Mouse (Mus musculus) ovary, adult 18-20 months (tissue): ENCODE data around the gene Rnf215.
A peak's percentile ranks its signal among the peaks of the same experiment; 100 is the strongest.
"Not testable (repeated sequence)": the region's sequence is repeated elsewhere in the genome, so short reads cannot be mapped to it uniquely, and the experiment has no call there.

Experiments used
- DNase-seq: peaks from one replicate; pipeline ENCODE4 v3.0.0; 2022; ENCODE audit warnings: low spot score, mixed read lengths

Rnf215 gene

DNA sequence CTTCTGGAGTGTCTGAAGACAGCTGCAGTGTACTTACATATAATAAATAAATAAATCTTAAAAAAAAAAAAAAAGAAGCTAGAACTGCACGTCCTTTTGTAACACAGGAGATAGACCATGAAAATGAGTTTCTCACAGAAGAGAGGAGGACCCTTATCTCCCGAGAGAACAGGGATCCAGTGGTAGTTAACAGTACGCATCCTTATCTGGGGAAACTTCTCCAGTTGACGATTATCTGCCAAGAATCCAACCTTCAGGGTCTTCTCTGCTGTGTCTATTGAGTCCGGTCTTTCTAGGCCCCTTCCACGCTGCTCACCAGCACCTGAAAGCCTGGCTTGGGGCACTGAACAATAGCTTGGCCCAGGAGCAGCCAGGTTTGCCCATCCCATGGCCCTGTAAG, 21.0 kb upstream of the Rnf215 start:
- DNase-seq, result no peak

DNA sequence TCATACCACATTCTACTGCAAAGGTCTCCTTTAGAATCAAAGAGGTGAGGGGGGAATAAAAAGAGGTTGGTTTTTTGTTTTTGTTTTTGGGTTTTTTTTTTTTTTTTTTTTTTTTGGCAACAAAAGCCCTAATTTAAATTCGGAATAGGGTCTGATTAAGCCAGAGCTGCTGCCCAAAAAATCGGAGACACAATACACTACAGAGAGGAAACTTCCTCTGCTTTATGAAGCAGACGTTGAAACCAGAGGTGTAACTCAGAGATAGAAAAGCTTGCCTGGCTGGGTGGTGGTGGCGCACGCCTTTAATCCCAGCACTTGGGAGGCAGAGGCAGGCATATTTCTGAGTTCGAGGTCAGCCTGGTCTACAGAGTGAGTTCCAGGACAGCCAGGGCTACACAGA, 20.5 kb upstream of the Rnf215 start:
- DNase-seq, result not testable (repeated sequence)

DNA sequence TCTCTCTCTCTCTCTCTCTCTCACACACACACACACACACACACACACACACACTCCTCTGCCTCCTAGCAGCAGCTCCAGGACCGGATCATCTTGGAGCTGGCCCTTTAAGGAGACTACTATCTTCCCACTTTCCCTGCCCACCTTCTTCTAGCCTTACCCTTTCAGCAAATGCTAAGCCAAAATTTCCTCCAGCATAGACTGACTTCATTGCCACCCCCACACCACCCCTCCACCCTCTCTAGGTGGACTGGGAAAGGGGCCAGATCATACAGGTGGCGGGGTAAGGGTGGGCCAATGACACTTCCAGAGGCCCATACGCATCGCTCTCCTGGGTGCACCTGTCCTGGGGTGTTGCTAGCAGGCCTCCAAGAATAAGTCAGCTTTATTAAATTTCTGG, 19.6 kb upstream of the Rnf215 start:
- DNase-seq, result no peak

DNA sequence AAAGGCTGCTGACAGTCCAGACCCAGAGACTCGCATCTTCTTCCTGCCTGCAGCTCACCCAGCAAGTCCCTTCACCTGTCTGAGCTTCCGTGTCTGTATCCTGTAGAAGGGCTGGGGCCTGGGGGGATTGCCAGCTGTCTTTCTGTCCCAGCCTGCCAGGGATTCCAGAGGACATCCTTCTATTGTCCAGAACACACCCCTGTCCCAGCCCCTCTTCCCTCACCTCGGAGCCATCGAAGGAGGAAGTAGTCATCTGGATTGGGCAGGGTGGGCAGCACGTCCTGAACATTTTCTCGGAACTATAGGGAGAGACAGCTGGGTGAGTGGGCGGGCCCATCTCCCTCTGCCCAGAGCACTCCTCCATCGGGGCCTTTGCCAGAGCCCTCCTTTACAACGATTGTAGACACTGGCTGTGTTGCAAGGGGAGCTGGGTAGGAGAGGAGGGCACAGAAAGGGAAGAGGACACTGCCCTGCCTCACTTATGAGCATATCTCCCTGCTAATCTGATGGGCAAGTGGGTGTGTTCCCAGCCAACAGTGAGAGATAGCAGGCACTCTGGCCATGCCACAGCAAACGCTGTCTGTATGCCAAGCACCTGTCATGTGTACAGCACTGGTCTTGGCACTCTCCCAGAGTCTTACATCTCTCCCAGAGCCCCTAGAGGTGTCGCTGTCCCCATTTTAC, 18.4 kb upstream of the Rnf215 start:
- no peak for DNase-seq

DNA sequence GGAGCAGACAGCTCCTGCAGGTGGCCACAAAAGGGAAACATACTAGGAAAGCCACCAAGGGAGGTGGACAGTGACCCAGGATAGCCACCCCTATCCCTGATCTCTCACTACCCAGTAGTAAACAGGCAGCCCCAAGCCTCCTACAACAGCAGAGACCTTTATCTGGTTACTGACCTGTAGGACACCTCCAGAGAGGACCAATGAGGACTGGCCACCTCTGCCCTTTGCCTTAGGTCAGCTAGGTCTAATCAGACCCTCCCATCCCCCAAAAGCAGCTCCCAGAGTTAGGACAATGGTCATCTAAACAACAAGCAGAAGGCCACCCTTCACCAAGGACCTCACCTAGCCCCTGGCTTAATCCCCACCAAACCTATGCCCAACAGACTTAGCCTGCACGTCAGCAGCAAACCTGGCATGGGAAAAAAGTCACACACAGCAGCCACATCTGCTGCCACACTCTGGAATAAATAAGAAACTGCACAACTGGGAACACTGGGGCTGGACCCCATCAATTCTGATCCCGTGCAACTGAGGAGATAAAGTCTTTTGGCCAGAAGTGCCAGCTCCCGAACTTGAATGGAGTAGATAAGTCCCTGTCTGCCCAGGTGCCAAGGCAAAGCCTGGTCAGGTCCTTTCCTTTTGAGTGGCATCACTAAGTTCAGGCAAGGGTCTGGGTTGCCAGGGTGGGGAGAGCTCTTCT, 17.5 kb upstream of the Rnf215 start:
- DNase-seq, result no peak

DNA sequence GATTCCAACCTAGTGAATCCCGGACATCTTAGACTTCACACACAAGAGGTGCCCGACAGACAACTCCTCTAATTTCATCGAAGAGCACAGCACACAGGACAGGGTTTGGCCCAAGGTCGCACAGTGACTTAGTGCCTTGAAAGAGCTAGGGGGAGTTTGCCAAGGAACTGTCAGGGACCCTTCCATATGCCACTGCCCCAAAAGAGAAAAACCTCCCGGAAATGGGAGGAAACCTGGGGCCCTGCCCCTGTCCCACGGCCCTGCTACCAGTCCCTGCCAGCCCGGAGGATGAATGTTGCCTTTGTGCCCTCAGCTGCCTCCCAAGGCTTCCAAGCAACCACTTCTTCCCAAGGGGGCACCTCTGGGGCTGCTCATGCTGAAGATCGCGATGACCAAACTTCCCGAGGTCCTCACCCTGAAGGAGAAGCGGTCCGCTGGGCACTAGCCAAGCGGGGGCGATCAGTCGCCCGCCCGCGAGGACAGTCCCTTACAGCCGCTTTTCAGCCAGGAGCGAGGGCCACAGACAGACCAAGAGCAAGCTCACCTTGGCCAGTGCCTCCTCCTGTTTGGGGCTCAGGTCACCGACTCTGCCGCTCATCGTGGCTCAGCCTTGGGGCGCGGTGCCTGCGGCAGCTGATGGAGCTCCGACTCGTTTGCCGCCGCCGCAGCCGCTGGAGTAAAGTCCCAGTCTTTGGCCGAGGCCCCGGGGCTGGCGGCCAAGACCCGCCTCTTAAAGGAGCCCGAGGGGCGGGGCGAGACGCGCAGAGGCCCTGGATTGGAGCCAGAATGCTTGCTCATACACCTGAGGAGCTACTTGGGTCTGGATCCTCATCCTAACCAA, 16.7 kb upstream of the Rnf215 start:
- DNase-seq, result peak; percentile 35

DNA sequence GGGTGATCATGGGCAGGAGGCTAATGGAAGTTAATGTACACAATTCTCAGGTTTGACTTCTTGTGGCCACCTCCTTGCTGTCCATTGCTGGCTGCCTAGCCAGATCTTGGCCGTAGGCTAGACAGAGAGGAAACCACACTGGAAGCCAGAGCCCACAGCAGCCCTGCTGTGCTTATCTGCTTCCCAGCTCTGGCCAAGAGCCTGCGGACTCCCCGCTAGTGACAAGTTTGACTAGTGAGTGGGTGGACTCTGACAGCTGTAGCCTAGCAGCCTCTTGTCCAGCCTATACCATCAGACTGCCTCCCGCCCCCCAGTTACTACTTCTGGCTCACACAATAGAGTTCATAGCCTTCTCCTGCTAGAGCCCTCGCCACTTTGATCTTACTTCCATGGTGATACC, 15.4 kb upstream of the Rnf215 start:
- DNase-seq, result no peak

DNA sequence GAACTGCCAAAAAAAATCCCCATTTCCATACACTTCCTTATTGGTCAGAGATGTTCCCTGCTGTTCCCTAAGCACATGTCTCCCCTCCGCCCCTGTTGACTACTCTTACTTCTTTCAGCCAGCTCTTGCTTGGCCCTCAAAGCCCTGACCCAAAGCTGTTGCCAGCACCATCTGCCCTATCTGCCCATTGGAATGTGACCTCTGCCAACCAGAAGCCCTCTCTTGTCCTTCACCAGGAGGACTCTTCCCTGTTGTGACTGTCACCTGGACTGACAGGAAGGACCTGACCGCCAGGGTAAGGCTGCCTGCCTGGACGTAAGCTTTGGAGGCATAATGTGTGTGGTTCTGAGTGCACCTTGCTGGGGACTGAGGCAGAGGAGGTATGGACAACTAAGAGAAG, 13.3 kb upstream of the Rnf215 start:
- DNase-seq, result no peak

DNA sequence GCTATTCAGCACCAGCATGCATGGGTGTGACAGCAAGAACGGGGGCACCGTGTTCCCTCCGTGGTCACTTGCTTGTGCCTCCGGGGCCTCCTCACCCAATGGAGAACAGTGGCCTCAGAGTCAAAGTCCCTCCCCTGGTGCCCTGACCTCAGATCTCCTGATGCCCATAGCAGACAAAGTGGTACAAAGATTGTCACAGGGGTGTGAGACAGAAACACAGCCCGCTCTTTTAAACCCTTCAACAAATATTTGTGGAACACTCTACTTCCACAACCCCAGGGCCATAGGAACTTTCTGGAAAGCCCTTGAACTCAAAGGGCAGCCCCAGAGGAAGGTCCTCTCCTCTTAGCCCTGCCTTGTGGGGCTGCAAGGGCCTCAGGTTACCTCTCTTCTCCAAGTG, 12.8 kb upstream of the Rnf215 start:
- DNase-seq, result no peak

DNA sequence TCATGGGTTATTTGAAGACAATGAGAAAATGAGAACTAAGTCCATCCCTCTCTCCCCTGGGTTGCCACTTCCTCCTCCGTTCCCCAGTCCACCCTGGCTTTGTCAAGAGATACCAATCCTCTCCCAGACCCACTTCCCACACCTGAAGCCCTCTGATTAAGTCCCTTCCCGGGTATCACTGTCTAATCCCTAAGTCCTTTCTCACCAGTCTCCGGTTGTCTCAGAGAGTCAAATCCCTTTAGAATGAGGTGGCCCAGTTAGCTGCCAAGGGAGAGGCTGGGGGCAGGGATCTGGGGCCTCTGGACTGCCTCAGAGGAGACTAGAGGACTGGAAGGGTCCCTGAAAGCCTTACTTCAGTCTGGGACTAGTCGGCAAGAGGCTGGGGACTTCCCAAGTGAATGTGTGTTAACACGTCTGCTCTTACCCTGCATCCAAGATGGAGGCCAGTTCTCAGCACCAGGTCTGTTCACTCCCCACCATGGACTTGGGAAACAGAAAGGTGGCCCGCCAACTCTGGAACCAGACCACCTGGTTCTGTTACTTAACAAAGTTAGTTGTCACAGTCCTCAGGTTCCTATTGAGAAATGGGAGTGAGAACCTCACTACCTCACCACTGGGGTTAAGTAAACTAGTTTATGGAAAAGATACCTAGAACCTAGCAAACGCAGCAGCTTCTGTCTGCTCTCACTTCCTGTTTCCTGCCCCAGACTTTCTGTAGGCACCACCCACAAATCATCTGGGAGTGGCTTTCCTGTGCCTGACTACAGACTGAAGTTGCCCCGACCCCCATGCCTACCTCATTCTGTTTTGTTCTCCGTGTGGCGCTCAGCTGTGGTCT, 12.0 kb upstream of the Rnf215 start, which contains the start of gene Sec14l2:
Gene Sec14l2, minus strand, starts transcription at position 674 of the 838 bp plus-strand sequence.
- no peak for DNase-seq

DNA sequence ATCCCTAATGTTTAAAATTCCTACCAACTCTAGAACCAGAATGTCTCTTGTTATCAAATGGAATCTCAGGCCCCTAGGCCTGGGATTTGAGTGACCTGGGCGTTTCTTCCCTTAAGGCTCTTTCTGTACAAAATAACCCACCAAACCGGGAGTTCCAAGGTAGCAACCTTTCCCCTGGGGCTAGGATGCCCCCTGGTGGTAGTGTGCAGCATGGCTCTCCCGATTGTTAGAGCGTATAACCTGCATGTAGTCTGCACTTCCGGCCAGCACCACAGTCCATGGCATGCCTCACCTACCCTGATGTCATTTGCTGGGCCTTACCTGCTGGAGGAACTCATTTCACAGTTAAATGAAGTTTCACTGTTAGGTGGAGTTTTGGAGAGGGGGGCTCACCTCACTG, 11.1 kb upstream of the Rnf215 start:
- DNase-seq, result no peak

DNA sequence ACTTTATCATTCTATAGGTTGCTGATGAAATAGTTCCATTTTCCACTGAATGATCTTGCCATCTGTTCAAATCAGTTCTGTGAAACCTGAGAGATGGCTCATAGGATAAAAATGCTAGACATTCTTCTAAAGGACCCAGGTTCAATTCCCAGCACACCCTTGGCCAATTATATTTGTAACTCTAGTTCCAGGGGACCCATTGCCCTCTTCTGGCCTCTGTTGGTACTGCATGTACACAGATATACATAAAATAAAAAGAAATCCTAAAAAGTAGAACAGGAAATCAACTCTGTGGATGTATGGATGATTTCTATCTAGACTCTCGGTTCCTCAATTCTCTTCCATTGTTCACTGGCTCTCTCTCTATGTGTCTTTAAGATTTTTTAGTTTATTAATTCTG, 7.9 kb upstream of the Rnf215 start:
- DNase-seq, result no peak

DNA sequence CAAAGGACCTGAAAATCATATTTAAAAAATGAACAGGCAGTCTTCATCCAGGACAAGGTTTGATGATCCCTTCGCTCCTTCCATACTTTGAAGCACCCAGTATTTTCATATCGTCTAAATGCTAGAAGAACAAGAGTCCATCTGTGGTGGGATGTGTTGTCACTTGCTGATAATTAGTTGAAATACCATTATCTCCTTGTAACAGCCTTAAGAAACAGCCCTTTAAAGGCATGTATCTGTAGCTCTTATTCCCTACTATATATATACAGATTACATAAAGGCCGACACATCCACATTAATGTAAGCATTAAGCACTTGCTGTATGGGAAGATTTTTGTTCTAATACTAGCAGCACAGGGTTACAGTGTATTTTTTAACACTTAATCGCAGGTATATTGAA, 6.5 kb upstream of the Rnf215 start:
- DNase-seq, result not testable (repeated sequence)

DNA sequence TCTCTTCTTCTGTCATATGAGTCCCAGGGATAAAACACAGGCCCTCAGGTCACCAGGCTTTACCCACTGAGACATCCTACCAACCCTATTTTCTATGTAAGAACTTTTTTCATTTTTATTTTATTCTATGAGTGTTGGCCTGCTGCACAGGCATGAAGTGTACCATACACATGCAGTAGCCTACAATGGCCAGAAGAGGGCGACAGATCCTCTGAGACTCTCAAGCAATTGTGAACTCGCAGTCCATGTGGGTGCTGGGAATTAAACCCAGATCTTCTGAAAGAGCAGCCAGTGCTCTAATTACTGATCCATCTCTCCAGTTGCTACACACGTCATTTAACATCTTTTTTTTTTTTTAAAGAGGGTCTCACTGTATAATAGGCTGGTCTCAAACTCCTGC, 1.6 kb upstream of the Rnf215 start:
- DNase-seq, result no peak

DNA sequence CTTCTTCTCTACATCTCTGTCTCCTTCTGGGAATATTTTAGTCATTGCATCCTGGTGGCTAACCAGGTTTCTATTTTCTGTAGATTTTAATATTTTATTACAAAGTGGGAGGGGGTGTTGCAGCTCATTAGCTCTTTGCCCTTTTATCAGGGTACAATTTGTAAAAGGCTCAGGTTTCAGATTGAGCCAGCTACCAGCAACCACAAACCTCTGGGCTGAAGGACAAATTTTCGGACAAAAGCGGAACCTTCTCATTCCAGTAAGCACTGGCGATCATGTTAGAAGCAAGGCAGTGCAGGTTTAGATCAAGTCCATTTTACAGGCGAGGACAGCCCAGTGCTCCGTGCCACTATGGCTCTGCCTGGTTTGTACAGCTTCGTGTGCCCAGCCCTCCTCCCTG, 602 bp upstream of the Rnf215 start:
- DNase-seq, result no peak

DNA sequence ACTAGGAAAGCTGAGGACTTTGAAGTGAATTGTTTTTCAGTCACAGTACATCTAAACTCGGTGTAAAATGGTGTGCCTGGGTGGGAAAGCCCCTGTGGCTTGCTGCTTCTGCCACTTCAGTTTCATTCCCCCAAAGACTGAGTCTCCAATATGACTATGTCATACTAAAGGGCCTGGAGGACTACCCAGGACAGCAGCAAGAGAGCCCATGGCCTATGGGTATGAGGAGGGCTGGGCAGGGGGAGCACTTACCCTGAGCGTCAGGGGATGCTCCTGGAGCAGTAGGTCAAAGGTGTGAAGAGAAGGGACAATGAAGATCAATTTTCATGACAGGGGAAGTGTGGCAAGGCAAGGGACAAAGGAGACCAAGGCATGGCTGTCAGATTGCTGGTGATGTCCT, 4.0 kb downstream of the Rnf215 start:
- DNase-seq, result no peak

DNA sequence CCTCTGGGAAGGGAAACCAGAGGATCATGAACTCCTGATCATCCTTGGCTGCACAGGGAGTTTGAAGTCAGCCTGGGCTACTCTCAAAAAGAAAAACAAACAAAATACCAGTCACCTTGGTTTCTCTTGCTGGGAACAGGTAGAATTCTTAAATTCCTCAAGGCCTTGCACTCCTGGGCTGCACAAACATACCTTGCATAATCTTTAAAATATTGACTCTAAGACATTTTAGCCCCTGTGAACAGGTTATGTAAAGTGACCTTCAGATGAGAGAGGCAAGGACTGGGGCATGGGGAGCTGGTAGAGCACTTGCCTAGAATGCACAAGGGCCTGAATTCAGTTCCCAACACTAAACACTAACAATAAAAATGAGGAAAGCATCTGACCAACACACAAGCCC, 6.5 kb downstream of the Rnf215 start:
- no peak for DNase-seq

DNA sequence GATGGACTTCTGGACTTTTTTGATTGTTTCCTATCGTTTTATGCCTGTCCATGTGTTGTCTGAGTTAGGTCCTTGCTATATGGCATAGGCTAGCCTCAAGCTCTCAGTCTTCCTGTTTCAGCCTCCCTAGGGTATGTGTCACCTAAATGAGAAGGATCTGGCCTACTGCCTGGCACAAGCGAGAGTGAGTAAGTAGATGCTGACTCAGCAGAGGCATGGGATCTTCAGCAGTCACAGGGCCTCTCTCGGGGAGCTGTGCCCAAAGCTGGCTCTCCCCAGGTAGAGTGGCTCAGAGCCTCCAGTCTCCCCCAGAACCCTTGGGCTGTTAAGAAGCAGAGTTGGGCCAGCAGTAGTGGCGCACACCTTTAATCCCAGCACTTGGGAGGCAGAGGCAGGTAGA, 7.3 kb downstream of the Rnf215 start:
- DNase-seq, result no peak

DNA sequence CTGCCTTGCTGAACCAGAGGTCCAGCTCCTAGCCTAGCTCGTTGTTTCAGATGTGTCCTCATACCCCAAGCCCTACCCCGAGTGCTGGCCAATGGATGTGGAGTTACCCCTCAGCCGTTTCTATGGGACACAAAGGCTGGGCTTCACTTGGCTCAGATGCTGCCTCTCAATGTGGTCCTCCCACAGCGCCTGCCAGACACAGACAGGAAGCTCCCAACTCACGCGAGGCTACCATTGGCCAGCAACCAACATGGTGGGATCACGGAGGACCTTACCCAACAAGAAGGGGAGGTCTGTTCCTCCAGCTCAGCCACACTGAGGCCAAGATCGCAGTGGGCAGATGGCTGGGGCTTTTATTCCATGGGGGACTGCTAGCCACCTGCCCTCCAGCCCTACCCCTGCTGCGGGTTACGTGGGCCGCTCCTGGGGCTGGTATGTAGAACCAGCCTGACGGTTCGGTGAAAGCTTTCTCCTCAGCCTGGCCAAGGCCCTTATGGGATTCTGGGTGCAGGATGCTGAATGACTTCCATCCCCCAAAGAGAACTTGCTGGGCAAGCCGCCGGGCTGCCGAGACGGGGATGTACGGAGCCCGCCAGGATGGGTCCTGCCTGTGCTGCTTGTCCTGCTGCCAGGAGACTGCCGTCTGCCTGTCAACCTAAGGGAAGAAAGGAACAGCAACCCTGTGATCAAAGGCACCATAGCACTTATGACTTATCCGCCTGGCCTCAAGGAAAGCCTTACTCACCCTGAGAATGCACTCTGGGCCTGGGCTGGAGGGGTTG, 8.5 kb downstream of the Rnf215 start:
- no peak for DNase-seq

DNA sequence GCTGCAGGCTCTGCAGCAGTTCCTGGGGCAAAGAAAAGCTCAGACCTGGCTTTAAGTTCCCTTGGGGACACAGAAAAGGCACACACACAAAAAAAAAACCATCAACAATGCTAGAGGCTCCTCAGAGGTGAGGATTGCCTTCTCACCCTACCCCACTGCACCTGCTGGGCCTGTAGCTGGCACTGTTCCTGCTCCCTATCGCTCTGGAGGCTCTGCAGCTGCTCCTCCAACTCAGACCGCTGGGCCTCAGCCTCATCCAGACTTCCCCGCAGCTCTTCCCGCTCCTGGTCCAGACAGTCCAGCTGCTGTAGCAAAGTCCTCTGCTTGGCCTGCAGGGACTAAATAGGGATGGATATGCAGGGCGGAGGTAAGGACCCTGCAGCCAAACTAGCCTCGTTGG, 11.4 kb downstream of the Rnf215 start:
- no peak for DNase-seq

DNA sequence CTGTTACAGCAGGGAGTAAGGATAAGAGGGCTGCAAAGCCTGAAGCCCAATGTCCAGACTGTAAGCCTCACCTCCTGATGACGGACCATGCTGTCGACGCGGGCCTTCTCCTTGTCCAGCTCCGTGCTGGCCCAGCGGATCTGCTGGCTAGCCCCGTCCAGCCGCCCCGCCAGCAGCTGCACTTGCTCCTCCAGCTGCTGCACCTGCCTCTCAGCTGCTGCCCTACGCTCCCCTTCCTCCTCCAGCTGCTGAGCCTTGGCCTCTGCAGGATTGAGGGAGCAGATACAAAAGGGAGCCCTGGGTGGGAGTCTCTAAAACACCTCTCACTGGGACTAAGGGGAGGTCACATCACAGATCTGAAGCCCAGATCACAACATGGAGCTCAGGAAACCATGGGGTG, 12.1 kb downstream of the Rnf215 start:
- DNase-seq, result no peak
